Mouse (Mus musculus): ENCODE data around the gene Slc4a3.

DNA sequence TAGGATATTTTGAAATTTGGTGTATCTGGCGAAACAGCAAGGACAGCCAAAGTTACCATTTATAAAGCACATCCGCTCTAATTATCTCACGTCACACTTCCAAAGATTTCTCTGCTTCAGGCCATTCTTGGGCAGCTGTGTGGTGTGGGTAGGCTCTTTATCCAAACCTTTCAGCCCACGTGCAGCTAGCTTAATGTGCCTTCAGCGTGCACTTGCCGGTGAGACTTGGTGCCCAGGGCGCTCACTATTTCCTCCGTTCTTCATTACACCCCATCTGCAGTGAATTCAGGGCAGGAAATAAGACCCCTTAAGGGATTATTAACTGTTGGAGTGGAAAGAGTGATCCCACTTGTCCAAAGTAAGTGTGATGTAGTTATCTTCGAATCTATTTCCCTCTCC, 63.2 kb downstream of the Slc4a3 start:
- TF ChIP-seq CTCF (IDR thresholded peaks at IDR 0.05; ENCODE audit: extremely low read depth, insufficient read depth, low read length) (no peak), POLR2A (IDR thresholded peaks at IDR 0.05; ENCODE audit: extremely low read depth, insufficient read depth, low read length) (no peak)

Data from cortical plate, adult 2 months (tissue).